Mouse (Mus musculus): ENCODE data around the gene Tprgl. TPM values are rescaled to one million over a fixed set of nuclear protein-coding genes. Genes with fewer than 3 reads are reported as not detected.

The Tprgl gene
- total RNA-seq, 2 experiments from 2014 or later: 83.2 to 86.8 TPM

- DNase-seq: no peak
These were observed 41.7 kb downstream of the Tprgl start for GRCm38 (mm10) chr4:154118782-154119181.

GRCm38 (mm10) chr4:154116421-154116820 lies 44.0 kb downstream of the Tprgl start:
- no peak for DNase-seq

- DNase-seq: no peak
These were observed 50.6 kb downstream of the Tprgl start for GRCm38 (mm10) chr4:154109850-154110243.

GRCm38 (mm10) chr4:154109216-154109849 lies 51.1 kb downstream of the Tprgl start:
- no peak for DNase-seq

Other genes starting within 250 kb of the Tprgl start
- 10 to 100 TPM; 13.6 to 14.7 TPM for gene A430005L14Rik, start 203.4 kb downstream of the Tprgl start, total RNA-seq (2021)
- gene Dffb, start 185.5 kb downstream of the Tprgl start, total RNA-seq (2021): 1 to 10 TPM; 2.2 to 2.7 TPM
- gene Cep104, start 185.5 kb downstream of the Tprgl start, total RNA-seq (2021): 10 to 100 TPM; 20.0 to 21.9 TPM
- gene Lrrc47, start 148.9 kb downstream of the Tprgl start, total RNA-seq (2021): 10 to 100 TPM; 19.6 to 21.4 TPM
- gene Smim1, start 134.4 kb downstream of the Tprgl start, total RNA-seq (2021): 1 to 10 TPM; 2.2 to 3.4 TPM
- gene Ccdc27, start 118.0 kb downstream of the Tprgl start, total RNA-seq (2021): not detected
- gene Trp73, start 20.5 kb downstream of the Tprgl start, total RNA-seq (2021): under 1 TPM in 1 of 2 experiments, not detected in 1; 0.38 TPM
- gene Wrap73, start 18.3 kb downstream of the Tprgl start, total RNA-seq (2021): 1 to 10 TPM; 7.9 to 9.7 TPM
- gene Megf6, start 10.1 kb upstream of the Tprgl start, total RNA-seq (2021): 1 to 10 TPM; 2.1 to 2.2 TPM
- under 1 TPM; 0.23 to 0.43 TPM for gene Arhgef16, start 141.0 kb upstream of the Tprgl start, total RNA-seq (2021)
- gene B230104I21Rik, start 175.5 kb upstream of the Tprgl start, total RNA-seq (2021): not detected